8 mouse cellular contexts compared by ENCODE assay signal in the genomic region with DNA sequence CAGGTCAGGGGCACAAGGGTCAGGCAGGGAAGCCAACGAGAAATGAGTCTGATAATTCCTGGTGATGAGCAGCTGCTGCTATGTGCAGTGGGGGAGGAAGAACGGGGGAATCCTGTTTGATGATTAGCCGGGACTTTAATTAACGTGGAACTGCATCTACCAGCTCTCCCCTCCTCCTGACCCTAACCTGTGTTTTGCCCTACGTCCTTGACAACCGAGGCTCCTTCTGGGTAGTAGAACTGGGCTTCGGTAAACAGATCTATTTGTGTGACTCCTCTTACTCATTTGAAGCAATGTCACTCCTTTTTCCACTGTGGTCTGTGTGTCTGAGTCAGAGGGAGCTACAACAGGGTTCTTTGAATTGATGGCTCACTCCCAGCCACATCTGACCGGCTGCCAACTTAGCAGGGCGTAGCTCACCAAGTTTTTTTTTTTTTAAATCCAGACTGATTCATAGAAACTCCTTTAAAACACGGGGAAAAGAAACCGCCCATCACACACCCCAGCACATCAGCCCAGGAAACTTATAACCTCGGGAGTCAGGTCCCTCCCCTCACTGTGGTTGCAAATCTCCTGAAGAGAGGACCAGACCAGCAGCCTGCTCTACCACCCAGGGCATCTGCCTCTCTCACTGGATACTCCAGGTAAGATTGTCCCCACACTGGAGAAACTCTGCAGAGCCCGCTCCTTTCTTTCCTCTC. TPM values are rescaled to one million over a fixed set of nuclear protein-coding genes. Genes with fewer than 3 reads are reported as not detected.
A peak's percentile ranks its signal among the peaks of the same experiment; 100 is the strongest.
DNase-seq lines count a peak whose midpoint lies in the region; ATAC-seq and TF ChIP-seq lines count a peak whose summit lies in the region.

A gene (plus strand): TSS at position 87 of the 701 bp plus-strand sequence.

- TF ChIP-seq CTCF in ES-Bruce4 (IDR thresholded peaks at IDR 0.05; ENCODE audit: low read depth, low read length), result no peak
- TF ChIP-seq CTCF in gastrocnemius, adult 2 months (IDR thresholded peaks at IDR 0.05), result no peak

- ATAC-seq in hindbrain, embryonic 12.5 days (ENCODE audit: low FRiP score), result no peak
- peak; percentile 28 for ATAC-seq in megakaryocyte progenitor cell, adult 5-6 weeks (replicated peaks; ENCODE audit: poor library complexity)
- ATAC-seq in erythroblast, adult 5-6 weeks (replicated peaks; ENCODE audit: low FRiP score, poor library complexity, severe bottlenecking), result no peak

- peak; percentile 87 for DNase-seq in adrenal gland, adult 8-10 months
- peak; percentile 92 for DNase-seq in gastrocnemius, adult 2 months
- peak; percentile 40 to 64 for DNase-seq in layer of hippocampus, postnatal 36 days
- peak; percentile 61 for DNase-seq in right cerebral cortex, postnatal 25 days

- WGBS in hindbrain, embryonic 12.5 days, result 44% methylated on average over 13 of the region's 13 CpGs

- H3K27me3 ChIP-seq in ES-Bruce4 (ENCODE audit: control insufficient read depth, insufficient read depth, low read length, poor library complexity, severe bottlenecking), result no peaks in the 10 kb centered on the region
- H3K27me3 ChIP-seq in hindbrain, embryonic 12.5 days, result no peaks in the 10 kb centered on the region

- H3K36me3 ChIP-seq in ES-Bruce4 (ENCODE audit: control insufficient read depth, insufficient read depth, low read length, poor library complexity, severe bottlenecking), result no peaks in the 10 kb centered on the region
- no peaks in the 10 kb centered on the region for H3K36me3 ChIP-seq in hindbrain, embryonic 12.5 days

- no peaks in the 10 kb centered on the region for H3K4me1 ChIP-seq in ES-Bruce4 (ENCODE audit: control insufficient read depth, insufficient read depth, low read length)
- H3K4me1 ChIP-seq in hindbrain, embryonic 12.5 days, result peaks cover 10% of the 10 kb centered on the region

- H3K9ac ChIP-seq in ES-Bruce4 (ENCODE audit: low read depth, poor library complexity, severe bottlenecking), result no peak within 1 kb of the TSS
- H3K9ac ChIP-seq in hindbrain, embryonic 12.5 days, result no peak within 1 kb of the TSS

- no peaks in the 10 kb centered on the region for H3K9me3 ChIP-seq in ES-Bruce4 (replicated peaks; ENCODE audit: control insufficient read depth, insufficient read depth, low read length, poor library complexity, severe bottlenecking)
- H3K9me3 ChIP-seq in hindbrain, embryonic 12.5 days (replicated peaks), result no peaks in the 10 kb centered on the region

- peak within 1 kb of the TSS; percentile 19; the same call in 1 of the 2 replicates for H3K4me2 ChIP-seq in hindbrain, embryonic 12.5 days (replicated peaks)

- H3K4me3 ChIP-seq in ES-Bruce4 (ENCODE audit: low read depth, low read length), result no peak within 1 kb of the TSS
- H3K4me3 ChIP-seq in gastrocnemius, adult 2 months, result peak within 1 kb of the TSS; percentile 76
- peak within 1 kb of the TSS; percentile 14 for H3K4me3 ChIP-seq in hindbrain, embryonic 12.5 days

- TF ChIP-seq EP300 in ES-Bruce4 (IDR thresholded peaks at IDR 0.05; ENCODE audit: insufficient read depth, low read depth, low read length), result no peak

- no peak for TF ChIP-seq POLR2A in ES-Bruce4 (IDR thresholded peaks at IDR 0.05; ENCODE audit: insufficient read depth, low read length)

- no peak within 1 kb of the TSS; the same call in 1 of the 2 replicates for H3K27ac ChIP-seq in ES-Bruce4 (ENCODE audit: insufficient read depth, low read length)
- H3K27ac ChIP-seq in gastrocnemius, adult 2 months, result peak within 1 kb of the TSS; percentile 92
- H3K27ac ChIP-seq in hindbrain, embryonic 12.5 days, result peak within 1 kb of the TSS; percentile 64

- intact Hi-C loops in gastrocnemius, adult 2 months (cut with DNase I), result loop anchor here (5.0 kb wide), 1 partner anchor 45 kb away; no protein-coding TSS in a partner anchor

RNA-seq across cellular contexts. Expression of the gene that starts here (rescaled TPM):
- polyA plus RNA-seq in ES-Bruce4 (2011; ENCODE audit: insufficient read depth, insufficient read length, low read depth, missing spikeins), result 35.0 and 38.6 TPM in 2 replicates
- total RNA-seq in adrenal gland, adult 8-10 months (2022), result 10 to 100 TPM; 19.4 to 64.7 (median 34.7) TPM
- 10 to 100 TPM; 20.3 to 60.2 TPM for total RNA-seq in gastrocnemius, adult 2 months (2021)
- polyA plus RNA-seq in hindbrain, embryonic 12.5 days (2016; fragmentation: Nextera tagmentation; extraction: Ambion mirVana), result 19.4 and 22.2 TPM in 2 replicates
- 1 to 10 TPM; 2.1 to 2.5 TPM for total RNA-seq in layer of hippocampus, postnatal 36 days (2021)
- total RNA-seq in megakaryocyte progenitor cell, adult 5-6 weeks (2015), result 0.64 and 0.74 TPM in 2 replicates
- 0.75 and 1.1 TPM in 2 replicates for total RNA-seq in megakaryocyte progenitor cell, adult 5-6 weeks (2017)
- total RNA-seq in erythroblast, adult 5-6 weeks (2015; ENCODE audit: low replicate concordance), result 0.42 and 2.3 TPM in 2 replicates
- 2.1 TPM in 1 of 2 replicates, not detected in the other for total RNA-seq in erythroblast, adult 5-6 weeks (2017; ENCODE audit: low replicate concordance)

Comparison
In these comparisons a context has a peak if more than half of its experiments do, and no peak if none do; other contexts are left out.
1. RNA of the gene that starts here (total RNA-seq): 20.3 to 60.2 TPM in gastrocnemius, adult 2 months and 19.4 to 64.7 TPM in adrenal gland, adult 8-10 months; 2.1 to 2.5 TPM in layer of hippocampus, postnatal 36 days, 0.42 to 2.3 TPM in erythroblast, adult 5-6 weeks and 0.64 to 1.1 TPM in megakaryocyte progenitor cell, adult 5-6 weeks; every median in the first group is over 4 times any median in the second.
2. Peak in every context shown above with its lines, with median percentiles within 50 percentile points of each other: DNase-seq.